Mouse (Mus musculus): ENCODE data around the gene Rpia. TPM values are rescaled to one million over a fixed set of nuclear protein-coding genes. Genes with fewer than 3 reads are reported as not detected.

Rpia gene
- polyA plus RNA-seq, 1 experiment from 2014 or later, result 2.3 TPM

- Histone ChIP-seq H3K4me3 (no peak overlapping the region), H3K36me3 (replicated peaks) (peaks cover 34% of the 10 kb centered on the region), H3K4me1 (no peaks in the 10 kb centered on the region), H3K9me3 (no peaks in the 10 kb centered on the region), H3K27me3 (replicated peaks; ENCODE audit: low read depth, poor library complexity, severe bottlenecking) (no peaks in the 10 kb centered on the region), H3K27ac (replicated peaks) (no peak overlapping the region)
- 87% methylated on average over 4 of the region's 4 CpGs for WGBS
- DNase-seq (ENCODE audit: low spot score), result no peak
Measured at GRCm38 (mm10) chr6:70763881-70764280, 28.2 kb downstream of the Rpia start.

GRCm38 (mm10) chr6:70762659-70763058 is 29.4 kb downstream of the Rpia start:
- H3K4me3 ChIP-seq, result no peak overlapping the region
- no peak for DNase-seq (ENCODE audit: low spot score)
- WGBS, result 87% methylated on average over 6 of the region's 6 CpGs
- H3K9me3 ChIP-seq, result no peaks in the 10 kb centered on the region
- no peaks in the 10 kb centered on the region for H3K4me1 ChIP-seq
- no peak overlapping the region for H3K27ac ChIP-seq (replicated peaks)
- H3K36me3 ChIP-seq (replicated peaks), result peaks cover 22% of the 10 kb centered on the region
- no peaks in the 10 kb centered on the region for H3K27me3 ChIP-seq (replicated peaks; ENCODE audit: low read depth, poor library complexity, severe bottlenecking)

DNA sequence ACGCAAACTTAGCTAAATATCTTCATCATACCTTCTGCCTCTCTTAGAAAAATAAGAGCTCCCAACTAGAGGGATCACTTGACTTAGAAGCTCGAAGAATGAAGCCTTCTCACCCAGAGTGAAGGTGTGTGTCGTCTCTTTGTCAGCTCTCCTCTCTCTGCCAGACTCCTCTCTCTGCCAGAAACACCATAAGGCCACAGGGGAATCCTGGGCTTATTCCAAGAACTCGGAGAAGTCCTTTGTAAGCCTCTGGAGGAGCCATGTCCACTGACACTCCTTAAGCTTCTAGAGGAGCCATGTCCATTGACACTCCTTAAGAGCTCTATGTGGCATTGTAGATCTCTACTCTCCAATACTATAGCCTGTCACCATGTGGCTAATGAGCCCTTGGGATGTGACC is 31.1 kb downstream of the Rpia start:
- Histone ChIP-seq H3K4me3 (no peak overlapping the region), H3K9me3 (no peaks in the 10 kb centered on the region), H3K27me3 (replicated peaks; ENCODE audit: low read depth, poor library complexity, severe bottlenecking) (no peaks in the 10 kb centered on the region), H3K4me1 (no peaks in the 10 kb centered on the region), H3K27ac (replicated peaks) (no peak overlapping the region), H3K36me3 (replicated peaks) (peaks cover 9% of the 10 kb centered on the region; the same call in 1 of the 2 replicates)
- WGBS, result 88% methylated on average over 4 of the region's 4 CpGs
- no peak for DNase-seq (ENCODE audit: low spot score)

DNA sequence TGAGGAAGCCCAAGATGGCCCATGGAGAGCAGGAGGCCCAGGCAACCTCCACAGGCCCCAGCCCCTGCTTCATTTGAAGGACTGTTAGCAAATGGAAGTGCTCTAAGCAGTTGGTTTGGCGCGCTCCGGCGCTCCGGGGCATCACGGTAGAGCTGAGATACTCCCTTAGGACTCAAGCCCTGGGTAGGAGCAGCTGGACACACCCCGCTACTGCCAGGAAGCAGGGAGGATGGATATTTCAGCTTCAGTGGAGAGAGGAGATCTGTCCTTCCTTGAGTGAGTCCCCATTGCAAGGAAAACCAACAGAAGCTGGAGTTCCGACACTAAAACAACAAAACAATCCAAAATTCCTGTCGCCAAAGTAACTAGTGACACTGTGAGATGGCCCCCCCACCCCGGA is 37.2 kb downstream of the Rpia start:
- WGBS, result 92% methylated on average over 10 of the region's 10 CpGs
- Histone ChIP-seq H3K4me3 (no peak overlapping the region), H3K36me3 (replicated peaks) (no peaks in the 10 kb centered on the region), H3K27ac (replicated peaks) (no peak overlapping the region), H3K4me1 (peaks cover 3% of the 10 kb centered on the region), H3K27me3 (replicated peaks; ENCODE audit: low read depth, poor library complexity, severe bottlenecking) (no peaks in the 10 kb centered on the region), H3K9me3 (no peaks in the 10 kb centered on the region)
- no peak for DNase-seq (ENCODE audit: low spot score)

DNA sequence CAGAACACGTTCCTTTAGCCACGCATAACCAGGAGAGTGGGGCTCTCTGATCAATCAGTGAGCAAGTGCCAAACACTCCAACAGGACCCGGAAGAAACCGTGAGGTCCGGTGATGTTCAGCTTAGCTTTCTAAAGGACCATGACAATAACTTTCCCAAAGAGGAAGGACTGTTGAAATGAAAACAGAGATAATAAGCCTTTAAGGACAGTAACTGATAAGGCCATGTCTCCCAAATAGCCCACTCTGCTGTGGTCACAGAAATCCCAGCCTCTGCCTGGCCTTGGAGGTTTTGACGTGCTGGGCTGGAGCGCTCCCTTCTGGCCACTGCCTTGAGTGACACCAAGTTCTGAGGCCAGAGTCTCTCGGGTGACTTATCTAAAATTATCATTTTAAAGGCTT is 39.7 kb downstream of the Rpia start:
- H3K4me1 ChIP-seq, result peaks cover 7% of the 10 kb centered on the region
- H3K9me3 ChIP-seq, result no peaks in the 10 kb centered on the region
- H3K4me3 ChIP-seq, result no peak overlapping the region
- H3K27ac ChIP-seq (replicated peaks), result no peak overlapping the region
- H3K27me3 ChIP-seq (replicated peaks; ENCODE audit: low read depth, poor library complexity, severe bottlenecking), result no peaks in the 10 kb centered on the region
- no peaks in the 10 kb centered on the region for H3K36me3 ChIP-seq (replicated peaks)
- peak; percentile 48 for DNase-seq (ENCODE audit: low spot score)
- 56% methylated on average over 8 of the region's 8 CpGs for WGBS

GRCm38 (mm10) chr6:70751898-70752273 is 40.1 kb downstream of the Rpia start:
- Histone ChIP-seq H3K27ac (replicated peaks) (no peak overlapping the region), H3K4me1 (peaks cover 7% of the 10 kb centered on the region), H3K9me3 (no peaks in the 10 kb centered on the region), H3K27me3 (replicated peaks; ENCODE audit: low read depth, poor library complexity, severe bottlenecking) (no peaks in the 10 kb centered on the region), H3K4me3 (no peak overlapping the region), H3K36me3 (replicated peaks) (no peaks in the 10 kb centered on the region)
- DNase-seq (ENCODE audit: low spot score), result no peak
- 72% methylated on average over 6 of the region's 6 CpGs for whole genome bisulfite sequencing

DNA sequence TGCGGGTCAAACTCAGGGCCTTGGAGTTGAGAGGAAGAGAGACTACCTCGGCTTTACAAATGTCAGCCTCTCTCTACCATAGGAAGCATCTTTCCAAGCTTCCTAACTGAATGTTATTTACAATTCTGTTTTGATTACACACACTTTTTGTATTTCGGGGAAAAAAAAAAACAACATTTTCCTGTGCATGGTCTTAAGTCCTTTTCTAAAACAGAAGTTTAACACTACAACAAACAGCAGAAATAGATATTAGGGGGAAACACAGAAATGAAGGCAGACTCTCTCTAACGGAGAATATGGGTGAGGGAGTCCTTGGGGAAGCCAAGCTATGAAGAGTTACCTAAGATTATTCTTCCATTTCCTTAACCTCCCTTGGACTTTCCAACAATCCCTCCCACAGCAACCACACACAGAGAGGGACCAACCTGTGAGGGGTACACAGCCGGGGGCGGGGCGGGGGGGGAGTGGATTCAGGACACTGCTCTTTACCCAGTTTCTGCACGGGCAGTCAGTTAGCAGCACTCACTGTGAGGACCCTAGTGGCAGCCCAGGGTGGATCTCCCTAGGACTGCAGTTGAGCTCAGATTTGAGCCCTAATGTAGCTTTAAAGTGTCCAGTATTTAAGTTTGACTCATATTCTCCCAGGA is 40.7 kb downstream of the Rpia start:
- Histone ChIP-seq H3K27ac (replicated peaks) (no peak overlapping the region), H3K9me3 (no peaks in the 10 kb centered on the region)

DNA sequence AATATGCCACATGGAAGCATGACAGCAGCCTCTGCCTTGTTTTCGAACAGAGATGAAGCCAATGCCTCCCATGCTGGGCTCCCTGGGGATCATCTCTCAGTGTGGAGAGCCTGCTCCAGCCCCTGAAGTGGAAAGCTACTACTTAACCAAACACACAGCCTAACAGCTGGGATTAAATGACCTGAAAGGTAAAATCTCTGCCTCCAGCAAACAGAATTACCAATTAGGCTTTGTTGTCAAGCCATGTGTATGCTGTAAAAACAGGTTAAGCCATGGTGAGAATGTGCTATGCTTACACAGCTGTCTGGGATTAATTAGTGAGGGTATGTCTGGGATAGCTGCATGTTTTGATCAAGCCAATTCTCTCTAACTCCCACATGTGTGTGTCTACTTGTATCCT is 42.3 kb downstream of the Rpia start:
- H3K4me1 ChIP-seq, result peaks cover 7% of the 10 kb centered on the region
- 26% methylated on average over 1 of the region's 1 CpGs for WGBS
- no peaks in the 10 kb centered on the region for H3K9me3 ChIP-seq
- H3K36me3 ChIP-seq (replicated peaks), result no peaks in the 10 kb centered on the region
- no peak overlapping the region for H3K4me3 ChIP-seq
- DNase-seq (ENCODE audit: low spot score), result peak; percentile 25
- H3K27ac ChIP-seq (replicated peaks), result no peak overlapping the region
- H3K27me3 ChIP-seq (replicated peaks; ENCODE audit: low read depth, poor library complexity, severe bottlenecking), result no peaks in the 10 kb centered on the region

More for the DNA sequence above, 40.7 kb downstream of the Rpia start:
- no peak for DNase-seq (ENCODE audit: low spot score)
- Histone ChIP-seq H3K4me1 (peaks cover 7% of the 10 kb centered on the region), H3K36me3 (replicated peaks) (no peaks in the 10 kb centered on the region), H3K4me3 (no peak overlapping the region), H3K27me3 (replicated peaks; ENCODE audit: low read depth, poor library complexity, severe bottlenecking) (no peaks in the 10 kb centered on the region)
- WGBS, result 62% methylated on average over 8 of the region's 8 CpGs

DNA sequence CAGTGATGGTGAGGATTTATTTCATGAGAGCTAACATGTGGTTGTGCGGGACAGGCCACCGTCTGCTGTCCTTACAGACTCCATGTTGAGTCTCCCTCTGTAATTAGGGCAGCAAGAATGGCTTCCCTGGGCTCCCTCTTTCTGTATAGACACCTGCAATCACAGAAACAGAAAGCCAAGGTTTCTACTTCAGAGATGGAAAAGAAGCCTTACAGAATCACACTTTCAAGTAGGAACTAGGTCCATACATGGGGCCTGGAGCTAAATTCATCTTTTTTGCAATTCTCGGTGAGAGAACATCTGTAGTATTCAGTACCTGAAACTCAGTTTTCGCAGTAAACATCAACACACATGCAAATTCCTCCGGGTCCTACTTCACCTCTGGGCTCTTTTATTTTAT is 44.3 kb downstream of the Rpia start:
- Histone ChIP-seq H3K36me3 (replicated peaks) (no peaks in the 10 kb centered on the region), H3K4me1 (peaks cover 7% of the 10 kb centered on the region), H3K9me3 (no peaks in the 10 kb centered on the region), H3K27ac (replicated peaks) (no peak overlapping the region), H3K27me3 (replicated peaks; ENCODE audit: low read depth, poor library complexity, severe bottlenecking) (no peaks in the 10 kb centered on the region), H3K4me3 (no peak overlapping the region)
- DNase-seq (ENCODE audit: low spot score), result no peak
- WGBS, result 92% methylated on average over 5 of the region's 5 CpGs

- no peak for DNase-seq (ENCODE audit: low spot score)
- Histone ChIP-seq H3K36me3 (replicated peaks) (no peaks in the 10 kb centered on the region), H3K4me3 (no peak overlapping the region), H3K4me1 (no peaks in the 10 kb centered on the region), H3K27ac (replicated peaks) (no peak overlapping the region), H3K27me3 (replicated peaks; ENCODE audit: low read depth, poor library complexity, severe bottlenecking) (no peaks in the 10 kb centered on the region), H3K9me3 (no peaks in the 10 kb centered on the region)
- WGBS, result 86% methylated on average over 5 of the region's 5 CpGs
Measured at GRCm38 (mm10) chr6:70743902-70744301, 48.1 kb downstream of the Rpia start.

- WGBS, result 92% methylated on average over 4 of the region's 4 CpGs
- no peaks in the 10 kb centered on the region for H3K36me3 ChIP-seq (replicated peaks)
- H3K27me3 ChIP-seq (replicated peaks; ENCODE audit: low read depth, poor library complexity, severe bottlenecking), result no peaks in the 10 kb centered on the region
- no peaks in the 10 kb centered on the region for H3K4me1 ChIP-seq
- no peak overlapping the region for H3K4me3 ChIP-seq
- no peaks in the 10 kb centered on the region for H3K9me3 ChIP-seq
- no peak overlapping the region for H3K27ac ChIP-seq (replicated peaks)
- DNase-seq (ENCODE audit: low spot score), result no peak
Measured at GRCm38 (mm10) chr6:70742833-70743232, 49.2 kb downstream of the Rpia start.

- no peaks in the 10 kb centered on the region for H3K4me1 ChIP-seq
- DNase-seq (ENCODE audit: low spot score), result no peak
- no peaks in the 10 kb centered on the region for H3K36me3 ChIP-seq (replicated peaks)
- no peaks in the 10 kb centered on the region for H3K9me3 ChIP-seq
- no peak overlapping the region for H3K4me3 ChIP-seq
- no peak overlapping the region for H3K27ac ChIP-seq (replicated peaks)
- H3K27me3 ChIP-seq (replicated peaks; ENCODE audit: low read depth, poor library complexity, severe bottlenecking), result no peaks in the 10 kb centered on the region
Measured at GRCm38 (mm10) chr6:70740535-70740934, 51.5 kb downstream of the Rpia start.

DNA sequence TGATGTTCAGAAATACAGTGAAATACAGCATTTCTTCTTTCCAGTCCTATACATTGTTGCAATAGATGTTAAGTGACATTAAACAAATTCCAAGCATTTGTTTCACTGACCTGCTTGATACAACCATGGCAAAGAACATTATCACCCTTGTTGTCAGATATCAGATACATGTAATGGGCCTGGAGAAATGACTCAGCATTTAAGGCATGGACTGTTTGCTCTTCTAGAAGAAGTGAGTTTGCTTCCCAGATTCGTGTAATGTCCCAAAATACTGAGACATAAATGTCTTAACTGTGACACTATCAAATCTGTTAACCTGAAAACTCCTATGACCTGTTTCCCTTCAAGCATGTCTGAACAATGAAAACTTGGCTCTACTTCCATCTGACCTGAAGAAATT is 52.6 kb downstream of the Rpia start:
- Histone ChIP-seq H3K36me3 (replicated peaks) (no peaks in the 10 kb centered on the region), H3K4me1 (no peaks in the 10 kb centered on the region), H3K27me3 (replicated peaks; ENCODE audit: low read depth, poor library complexity, severe bottlenecking) (no peaks in the 10 kb centered on the region), H3K27ac (replicated peaks) (no peak overlapping the region), H3K9me3 (no peaks in the 10 kb centered on the region), H3K4me3 (no peak overlapping the region)
- no peak for DNase-seq (ENCODE audit: low spot score)
- WGBS, result 71% methylated on average over 1 of the region's 1 CpGs

DNA sequence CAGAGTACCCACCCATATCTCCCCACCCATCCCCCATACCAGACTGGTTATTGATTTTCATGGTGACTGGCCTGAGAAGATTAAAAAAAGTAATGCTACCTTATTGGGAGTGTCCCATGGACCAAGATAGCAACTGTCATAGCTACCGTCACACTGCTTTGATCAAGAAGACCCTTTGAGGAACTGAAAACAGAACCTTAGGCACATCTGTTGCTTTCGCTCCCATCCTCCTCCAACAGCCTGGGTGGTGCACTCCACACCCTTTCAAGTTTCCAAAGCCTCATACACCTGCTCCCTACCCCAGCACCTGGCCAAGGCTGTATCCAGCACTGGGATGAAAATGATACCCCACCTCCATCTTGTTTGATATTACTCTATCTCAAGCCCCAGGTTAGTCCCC is 56.5 kb downstream of the Rpia start:
- no peaks in the 10 kb centered on the region for H3K4me1 ChIP-seq
- H3K27me3 ChIP-seq (replicated peaks; ENCODE audit: low read depth, poor library complexity, severe bottlenecking), result no peaks in the 10 kb centered on the region
- no peaks in the 10 kb centered on the region for H3K9me3 ChIP-seq
- H3K27ac ChIP-seq (replicated peaks), result no peak overlapping the region
- DNase-seq (ENCODE audit: low spot score), result no peak
- no peaks in the 10 kb centered on the region for H3K36me3 ChIP-seq (replicated peaks)
- 94% methylated on average over 2 of the region's 2 CpGs for WGBS
- H3K4me3 ChIP-seq, result no peak overlapping the region
